Mouse (Mus musculus) olfactory bulb, adult 2 months (tissue): ENCODE measurements at regions not wholly inside any gene's neighbourhood (a gene's known extent, or its start where the extent isn't known, plus 50 kb on each side); places are given as distances from the start of the nearest gene placed in this dataset.
A peak's percentile ranks its signal among the peaks of the same experiment; 100 is the strongest.

Experiments
- H3K27ac ChIP-seq: fragments of 200-500 bp; 2 replicates; pipeline ENCODE4 v1.5.1; 2012; ENCODE audit warnings: low read depth, low read length; ENCODE audit not compliant: insufficient read depth
- H3K4me1 ChIP-seq: fragments of 200-500 bp; 2 replicates; pipeline ENCODE4 v1.6.1; 2012; ENCODE audit warnings: low read length; ENCODE audit not compliant: control insufficient read depth, insufficient read depth
- H3K4me3 ChIP-seq: fragments of 200-500 bp; 2 replicates; pipeline ENCODE4 v1.5.1; 2012; ENCODE audit warnings: mild to moderate bottlenecking, low read depth, low read length, moderate library complexity; ENCODE audit not compliant: insufficient read depth
- CTCF ChIP-seq: fragments of 200-500 bp; IDR thresholded peaks from 2 replicates; pipeline ENCODE4 v1.5.1; 2012; ENCODE audit warnings: low read depth, mild to moderate bottlenecking, low read length, moderate library complexity; ENCODE audit not compliant: insufficient read depth
- POLR2A ChIP-seq: fragments of 200-500 bp; IDR thresholded peaks from 2 replicates; pipeline ENCODE4 v1.6.1; 2012; ENCODE audit warnings: mild to moderate bottlenecking, low read depth, low read length, moderate library complexity; ENCODE audit not compliant: insufficient read depth
- WGBS: fragments of 180-500 bp; shearing (Covaris S2); methylation state at CpG from one replicate; pipeline ENCODE4 v1.1.7; 2018; 5-methylcytosine and 5-hydroxymethylcytosine counted together

DNA sequence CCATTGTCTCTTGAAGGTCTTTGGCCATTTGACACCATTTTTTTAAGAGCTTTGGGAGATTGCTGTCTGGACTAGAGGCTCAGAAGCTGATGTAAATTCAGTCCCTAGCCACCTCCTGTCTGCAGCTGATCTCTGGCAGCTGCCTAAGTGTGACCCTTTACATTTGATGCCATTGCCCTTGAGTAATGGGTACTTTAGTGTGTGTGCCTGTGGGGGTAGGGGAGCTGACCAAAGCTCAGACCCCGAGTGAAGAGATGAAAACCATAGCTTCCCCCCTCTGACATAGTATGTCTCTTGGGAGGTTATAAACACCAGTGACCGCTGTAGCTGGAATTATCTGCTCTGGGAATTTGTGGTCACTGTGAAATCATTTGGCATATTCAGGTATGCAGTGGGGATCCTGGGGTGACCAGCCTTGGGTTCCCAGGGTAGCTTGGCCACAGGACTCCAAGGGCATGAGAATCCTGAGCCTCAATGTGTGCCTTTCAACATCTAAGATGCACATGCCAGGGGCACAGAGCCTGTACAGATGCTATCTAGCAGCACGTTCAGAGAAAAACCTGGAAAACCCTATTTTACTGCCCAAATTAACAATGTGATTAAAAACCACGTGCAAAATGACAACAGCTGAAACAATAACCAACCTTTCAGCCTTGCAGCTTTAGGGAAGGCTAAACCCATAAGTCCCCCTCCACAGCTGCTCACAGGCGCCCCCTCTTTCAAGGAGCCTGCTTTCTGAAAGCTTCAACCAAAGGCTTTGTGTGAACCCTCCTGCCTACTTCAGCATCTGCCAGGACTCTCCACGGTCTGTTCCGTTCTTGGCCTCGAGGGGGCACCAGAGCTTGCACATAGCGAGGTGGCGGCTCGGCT is 171.9 kb upstream of the 9630041A04Rik start:
- TF ChIP-seq CTCF (peak; percentile 69), POLR2A (no peak)
- Histone ChIP-seq H3K27ac (no peak overlapping the region), H3K4me3 (no peak overlapping the region), H3K4me1 (no peaks in the 10 kb centered on the region)
- 17% methylated on average over 11 of the region's 11 CpGs for WGBS

DNA sequence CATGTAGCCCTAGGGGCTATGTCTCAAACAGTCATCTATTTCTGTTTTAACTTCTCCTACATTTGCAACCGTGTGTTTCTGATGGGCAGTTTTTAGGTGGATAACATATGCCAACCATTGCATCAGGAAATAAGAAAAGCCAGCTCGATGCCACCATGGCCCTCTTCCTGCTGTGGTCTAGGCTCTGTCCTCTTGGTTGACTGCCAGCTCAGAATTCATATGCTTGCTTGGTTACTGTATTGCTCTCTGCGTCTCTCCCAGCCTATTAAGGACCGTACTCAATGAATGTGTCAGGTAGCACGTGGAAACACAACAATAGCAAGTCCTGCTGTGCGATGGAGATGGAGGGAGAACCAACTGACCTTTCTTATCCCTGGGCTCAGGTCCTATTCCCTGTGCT is 174.4 kb upstream of the 9630041A04Rik start:
- TF ChIP-seq POLR2A, result no peak
- no peak for TF ChIP-seq CTCF
- no peak overlapping the region for H3K4me3 ChIP-seq
- no peaks in the 10 kb centered on the region for H3K4me1 ChIP-seq
- WGBS, result 89% methylated on average over 6 of the region's 6 CpGs
- H3K27ac ChIP-seq, result no peak overlapping the region

DNA sequence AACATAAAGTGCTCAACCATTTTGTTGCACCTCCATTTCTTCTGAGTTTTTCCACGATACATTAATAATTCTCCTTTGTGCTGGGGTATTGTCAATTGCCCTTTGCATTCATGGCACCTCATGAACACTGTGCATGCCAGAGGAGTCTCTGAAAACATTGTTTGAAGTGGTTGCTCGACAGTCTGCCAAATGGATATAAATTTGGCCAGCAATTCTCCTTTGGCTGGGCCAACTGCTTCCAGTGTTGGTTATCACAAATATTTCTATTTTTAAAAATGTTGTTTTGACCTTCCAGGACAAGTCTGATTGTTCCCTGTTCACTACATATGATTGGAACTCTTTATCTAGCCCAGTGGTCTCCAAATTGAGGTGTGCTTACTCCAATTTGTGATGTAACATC is 184.1 kb upstream of the 9630041A04Rik start:
- Histone ChIP-seq H3K27ac (no peak overlapping the region), H3K4me1 (no peaks in the 10 kb centered on the region), H3K4me3 (no peak overlapping the region)
- TF ChIP-seq POLR2A, result no peak
- TF ChIP-seq CTCF, result no peak
- WGBS, result 89% methylated on average over 2 of the region's 2 CpGs

GRCm38 (mm10) chr9:101670111-101670510 is 191.5 kb upstream of the 9630041A04Rik start:
- H3K4me1 ChIP-seq, result no peaks in the 10 kb centered on the region
- H3K4me3 ChIP-seq, result no peak overlapping the region
- H3K27ac ChIP-seq, result no peak overlapping the region
- no peak for TF ChIP-seq POLR2A
- no peak for TF ChIP-seq CTCF
- 83% methylated on average over 1 of the region's 1 CpGs for WGBS

DNA sequence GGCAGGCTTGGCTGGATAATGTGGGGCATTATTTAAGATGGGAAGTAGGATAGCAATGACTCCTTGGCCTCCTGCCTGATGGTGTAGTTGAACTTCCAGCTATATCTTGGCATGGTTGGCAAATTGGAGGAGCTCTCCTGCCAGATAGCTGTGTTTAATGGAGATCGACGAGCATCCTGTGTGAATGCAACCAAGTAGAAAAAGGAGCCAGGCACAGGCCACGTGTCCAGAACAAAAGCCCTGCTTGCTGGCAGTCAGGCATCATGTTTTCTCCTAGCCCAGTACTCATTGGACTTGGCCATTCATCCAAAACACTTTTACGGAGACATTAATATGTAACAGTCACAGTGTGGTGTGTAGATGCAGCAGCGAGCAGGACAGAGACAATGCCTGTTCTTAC is 211.8 kb upstream of the 9630041A04Rik start:
- Histone ChIP-seq H3K27ac (no peak overlapping the region), H3K4me1 (no peaks in the 10 kb centered on the region), H3K4me3 (no peak overlapping the region)
- 57% methylated on average over 5 of the region's 5 CpGs for whole genome bisulfite sequencing
- TF ChIP-seq CTCF (no peak), POLR2A (no peak)

- Histone ChIP-seq H3K4me1 (no peaks in the 10 kb centered on the region), H3K4me3 (no peak overlapping the region), H3K27ac (no peak overlapping the region)
- WGBS, result 53% methylated on average over 3 of the region's 3 CpGs
- TF ChIP-seq CTCF (no peak), POLR2A (no peak)
These were observed 220.1 kb upstream of the 9630041A04Rik start for GRCm38 (mm10) chr9:101641524-101641923.

DNA sequence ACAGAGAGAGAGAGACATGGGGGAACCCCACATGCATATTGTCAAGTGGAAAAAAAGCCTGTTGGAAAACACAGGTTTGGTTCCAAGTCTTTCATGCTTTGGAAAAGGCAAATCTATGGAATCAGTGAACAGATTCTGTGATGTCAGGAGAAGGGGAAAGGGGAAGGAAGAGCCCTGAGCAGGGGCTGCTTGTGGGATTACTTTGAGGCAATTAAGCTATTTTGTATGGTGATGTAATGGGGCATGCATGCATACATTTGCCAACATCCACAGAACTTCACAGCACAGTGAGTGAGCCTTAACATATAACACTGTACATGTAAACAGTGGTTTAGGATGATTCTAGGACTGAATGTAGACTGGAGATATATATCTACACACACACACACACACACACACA is 221.0 kb upstream of the 9630041A04Rik start:
- Histone ChIP-seq H3K27ac (no peak overlapping the region), H3K4me3 (no peak overlapping the region), H3K4me1 (no peaks in the 10 kb centered on the region)
- TF ChIP-seq POLR2A (no peak), CTCF (no peak)

DNA sequence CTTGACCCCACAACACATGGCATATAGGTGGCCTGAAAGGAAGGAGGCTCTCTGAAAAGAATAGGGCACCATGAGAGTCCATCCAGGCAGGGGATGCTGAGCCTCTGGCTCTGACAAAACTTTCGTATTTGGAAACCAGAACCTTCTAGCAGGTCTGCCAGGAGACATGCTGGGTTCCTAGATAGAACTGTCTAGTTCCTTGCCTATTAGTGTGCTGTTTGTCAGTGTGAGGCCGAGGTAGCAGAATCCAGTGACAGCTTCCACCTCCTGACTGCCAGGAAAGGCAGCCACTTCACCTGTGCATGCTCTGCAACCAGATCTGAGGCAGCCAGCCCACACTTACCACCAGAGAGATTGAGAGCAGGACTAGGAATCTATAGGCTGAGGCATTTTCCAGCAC is 245.4 kb upstream of the 9630041A04Rik start:
- 0 out of 2 replicates have a peak, but pooled peaks cover 2% of the 10 kb centered on the region for H3K4me1 ChIP-seq
- H3K4me3 ChIP-seq, result no peak overlapping the region
- no peak overlapping the region for H3K27ac ChIP-seq
- TF ChIP-seq POLR2A, result no peak
- no peak for TF ChIP-seq CTCF
- 90% methylated on average over 2 of the region's 2 CpGs for WGBS

- Histone ChIP-seq H3K27ac (no peak overlapping the region), H3K4me1 (0 out of 2 replicates have a peak, but pooled peaks cover 2% of the 10 kb centered on the region), H3K4me3 (no peak overlapping the region)
- TF ChIP-seq POLR2A (no peak), CTCF (no peak)
- 88% methylated on average over 3 of the region's 3 CpGs for WGBS
These were observed 246.5 kb upstream of the 9630041A04Rik start for GRCm38 (mm10) chr9:101615176-101615575.

DNA sequence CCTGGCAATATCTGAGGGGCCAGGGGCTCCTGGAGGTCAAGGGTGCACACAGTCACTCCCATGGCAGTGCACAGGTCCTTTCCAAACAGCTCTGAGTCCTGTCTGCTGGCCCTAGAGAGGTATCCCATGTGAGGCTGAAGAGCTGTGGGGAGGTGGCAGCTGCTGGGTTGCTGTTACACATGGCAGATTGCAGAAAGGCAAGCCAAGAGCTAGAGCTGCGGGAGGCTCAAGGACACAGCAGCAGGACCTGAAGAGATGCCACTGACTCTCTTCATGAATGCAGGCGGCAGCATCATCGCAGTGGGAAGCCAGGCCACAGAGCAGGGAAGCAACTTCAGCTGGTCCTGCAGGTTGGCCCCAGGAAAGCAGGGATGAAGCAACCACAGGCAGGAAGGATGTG is 247.7 kb upstream of the 9630041A04Rik start:
- WGBS, result 84% methylated on average over 3 of the region's 3 CpGs
- 0 out of 2 replicates have a peak, but pooled peaks cover 2% of the 10 kb centered on the region for H3K4me1 ChIP-seq
- no peak overlapping the region for H3K27ac ChIP-seq
- no peak overlapping the region for H3K4me3 ChIP-seq
- no peak for TF ChIP-seq POLR2A
- no peak for TF ChIP-seq CTCF
